Mouse (Mus musculus): ENCODE measurements around the gene Ccdc155.
A peak's percentile ranks its signal among the peaks of the same experiment; 100 is the strongest.
"Not testable (repeated sequence)": the region's sequence is repeated elsewhere in the genome, so short reads cannot be mapped to it uniquely, and the experiment has no call there.

Ccdc155 gene

DNA sequence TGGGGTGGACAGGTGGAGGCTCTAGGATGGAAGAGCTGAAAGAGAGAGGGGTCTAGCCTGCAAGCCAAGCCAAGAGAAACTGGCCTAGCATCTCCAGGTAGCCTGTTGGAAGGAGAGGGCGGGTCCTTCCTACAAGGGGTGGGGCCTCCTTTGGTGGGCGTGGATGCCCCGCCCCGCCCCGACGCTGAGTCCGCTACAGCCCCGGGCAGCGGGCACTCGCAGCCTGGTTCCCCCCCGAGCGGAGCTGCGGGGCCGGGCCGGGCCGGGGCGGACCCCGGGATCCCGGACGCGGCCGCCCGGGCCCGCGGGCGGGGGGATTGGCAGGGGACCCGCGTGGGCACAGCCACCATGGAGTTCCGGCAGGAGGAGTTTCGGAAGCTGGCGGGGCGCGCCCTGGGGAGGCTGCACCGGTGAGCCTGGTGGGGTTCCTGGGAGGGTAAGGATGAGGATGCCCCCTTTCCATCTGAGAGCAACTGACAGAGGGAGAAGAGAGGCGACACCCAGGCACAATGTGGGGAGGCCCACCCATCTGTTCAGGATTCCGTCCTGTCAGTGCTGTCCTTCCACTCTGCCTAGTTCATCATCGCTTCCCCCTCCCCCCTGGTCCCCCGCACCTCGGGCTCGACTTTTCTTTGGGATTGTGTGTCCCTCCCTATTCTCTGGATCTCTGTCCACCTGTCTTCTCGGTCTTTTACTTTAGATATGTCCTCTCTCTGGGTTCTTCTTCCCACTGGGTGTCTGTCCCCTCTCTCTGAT is 40.8 kb downstream of the Ccdc155 start, which contains the start of gene Slc17a7:
Slc17a7 (plus strand) TSS at position 215 of the 756 bp plus-strand sequence.
- DNase-seq (ENCODE audit: low spot score), result no peak

DNA sequence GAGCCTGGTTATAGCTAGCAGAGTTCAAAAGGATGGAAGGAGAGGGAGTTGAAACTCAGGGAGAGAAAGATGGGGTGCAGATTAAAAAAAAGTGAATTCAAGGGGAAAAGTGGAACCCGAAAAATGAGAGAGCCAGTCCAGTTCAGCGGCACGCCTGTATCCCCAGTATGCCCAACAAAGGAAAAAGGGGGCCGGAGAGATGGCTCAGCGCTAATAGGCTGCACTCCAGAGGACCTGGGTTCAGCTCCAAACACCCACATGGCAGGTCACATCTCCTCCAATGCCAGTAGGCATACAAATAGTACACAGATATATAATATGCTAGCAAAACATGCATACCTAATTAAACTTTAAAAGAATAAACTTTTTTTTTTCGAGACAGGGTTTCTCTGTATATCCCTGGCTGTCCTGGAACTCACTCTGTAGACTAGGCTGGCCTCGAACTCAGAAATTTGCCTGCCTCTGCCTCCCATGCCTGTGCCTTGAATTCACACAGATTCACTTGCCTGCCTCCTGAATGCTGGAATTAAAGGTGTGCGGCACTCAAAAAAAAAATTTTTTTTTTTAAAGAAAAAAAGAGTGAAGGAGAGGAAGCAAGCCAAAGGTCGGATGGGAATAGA is 41.6 kb downstream of the Ccdc155 start:
- no peak for DNase-seq (ENCODE audit: low spot score)

- DNase-seq (ENCODE audit: low spot score), result no peak
Measured at GRCm38 (mm10) chr7:45162551-45162950, 42.1 kb downstream of the Ccdc155 start.

DNA sequence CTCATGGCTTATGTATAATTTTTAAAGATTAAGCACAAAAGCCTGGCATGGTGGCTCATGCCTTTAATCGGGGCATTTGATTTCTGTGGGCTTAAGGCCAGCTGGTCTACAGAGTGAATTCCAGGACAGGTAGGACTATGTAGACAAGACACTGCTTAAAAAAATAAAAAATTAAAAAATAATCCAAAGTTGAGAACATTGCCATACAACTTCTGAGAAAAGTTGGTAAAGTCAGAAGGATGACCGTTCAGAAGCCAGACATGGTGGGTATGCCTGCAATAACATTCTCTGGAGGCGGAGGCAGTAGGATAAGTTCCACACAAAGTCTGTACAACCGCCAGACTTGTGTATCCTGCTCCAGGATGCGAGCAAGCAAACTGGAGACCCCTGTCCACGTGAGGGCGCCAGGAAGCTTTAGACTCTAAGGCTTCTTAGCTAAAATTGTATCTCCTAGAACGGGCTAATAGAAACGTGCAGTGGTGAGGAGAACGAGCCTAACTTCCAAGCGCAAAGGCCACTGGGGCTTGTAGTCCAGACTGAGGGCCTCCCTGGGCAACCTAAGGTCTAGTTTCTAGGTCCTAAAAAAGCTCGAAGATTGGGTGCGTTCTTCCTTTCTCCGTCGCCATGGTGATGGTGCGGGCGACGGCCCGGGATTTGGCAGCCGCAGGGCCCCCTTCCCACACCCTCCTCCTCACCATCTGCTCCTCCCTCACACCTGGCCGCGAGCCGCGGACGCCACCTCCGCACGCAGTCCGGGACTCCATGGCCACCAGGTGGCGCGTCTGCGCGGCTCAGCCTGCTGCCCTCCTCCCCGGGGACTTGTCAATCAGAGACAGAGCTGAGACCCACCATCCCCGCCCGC is 42.8 kb downstream of the Ccdc155 start:
- peak; percentile 87 for DNase-seq (ENCODE audit: low spot score)

DNA sequence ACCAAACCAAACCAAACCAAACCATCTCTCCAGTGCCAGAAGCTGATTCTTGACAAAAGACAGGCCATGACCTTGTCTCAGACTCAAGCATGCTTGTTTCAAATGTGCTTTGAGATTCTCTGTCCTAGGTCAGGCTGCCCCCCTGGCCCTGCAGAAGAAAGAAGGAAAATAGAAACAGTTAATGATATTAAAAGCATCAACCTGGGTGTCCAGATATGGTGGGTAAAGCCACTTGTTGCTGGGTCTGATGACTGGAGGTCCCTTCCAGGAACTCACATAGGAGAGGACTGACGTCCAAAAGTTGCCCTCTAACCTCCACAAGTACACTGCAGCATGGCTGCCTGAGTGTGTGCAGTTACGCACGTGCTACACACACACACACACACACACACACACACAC is 43.8 kb downstream of the Ccdc155 start:
- no peak for DNase-seq (ENCODE audit: low spot score)

- DNase-seq (ENCODE audit: low spot score), result no peak
Measured at GRCm38 (mm10) chr7:45160316-45160800, 44.3 kb downstream of the Ccdc155 start.

GRCm38 (mm10) chr7:45158991-45159390 is 45.7 kb downstream of the Ccdc155 start:
- no peak for DNase-seq (ENCODE audit: low spot score)

GRCm38 (mm10) chr7:45157459-45157858 is 47.2 kb downstream of the Ccdc155 start:
- DNase-seq (ENCODE audit: low spot score), result no peak

DNA sequence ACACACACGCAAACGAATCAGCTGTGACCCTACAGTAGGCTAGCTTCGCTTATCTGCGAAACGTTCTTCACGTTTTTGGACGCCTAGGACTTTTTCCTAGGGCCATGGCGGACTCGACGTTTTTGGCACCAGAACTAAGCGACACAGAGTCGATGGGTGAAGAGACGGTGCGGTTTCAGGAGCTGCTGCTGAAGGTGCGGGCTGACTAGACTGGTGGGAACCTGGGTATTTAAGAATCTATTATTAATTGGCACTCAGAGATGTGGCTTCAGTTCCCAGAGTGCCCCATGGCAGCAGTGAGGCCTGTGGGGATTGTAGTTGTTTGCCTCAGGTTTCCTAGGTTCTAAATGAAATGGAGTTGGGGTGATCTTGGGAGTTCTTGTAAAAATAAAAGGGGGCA is 48.5 kb downstream of the Ccdc155 start:
- DNase-seq (ENCODE audit: low spot score), result no peak

DNA sequence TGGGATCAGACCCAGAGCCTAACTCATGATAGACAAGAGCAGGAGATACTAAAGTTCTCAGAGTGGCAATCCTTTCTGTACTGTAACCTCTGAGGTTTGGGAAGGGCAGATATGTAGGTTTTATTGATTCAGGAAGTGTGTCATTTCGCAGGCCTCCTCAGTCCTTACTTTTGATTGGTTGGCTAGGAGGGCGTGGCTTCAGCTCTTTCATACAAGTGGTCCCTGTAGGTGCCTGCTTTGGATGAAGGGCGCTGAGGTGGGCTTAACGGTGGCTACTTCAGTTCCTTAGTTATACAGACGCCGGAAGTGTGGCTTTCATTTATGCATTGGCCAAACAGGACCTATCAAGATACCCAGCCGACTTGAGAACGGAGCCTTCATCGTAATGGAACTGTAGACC is 49.1 kb downstream of the Ccdc155 start:
- no peak for DNase-seq (ENCODE audit: low spot score)

DNA sequence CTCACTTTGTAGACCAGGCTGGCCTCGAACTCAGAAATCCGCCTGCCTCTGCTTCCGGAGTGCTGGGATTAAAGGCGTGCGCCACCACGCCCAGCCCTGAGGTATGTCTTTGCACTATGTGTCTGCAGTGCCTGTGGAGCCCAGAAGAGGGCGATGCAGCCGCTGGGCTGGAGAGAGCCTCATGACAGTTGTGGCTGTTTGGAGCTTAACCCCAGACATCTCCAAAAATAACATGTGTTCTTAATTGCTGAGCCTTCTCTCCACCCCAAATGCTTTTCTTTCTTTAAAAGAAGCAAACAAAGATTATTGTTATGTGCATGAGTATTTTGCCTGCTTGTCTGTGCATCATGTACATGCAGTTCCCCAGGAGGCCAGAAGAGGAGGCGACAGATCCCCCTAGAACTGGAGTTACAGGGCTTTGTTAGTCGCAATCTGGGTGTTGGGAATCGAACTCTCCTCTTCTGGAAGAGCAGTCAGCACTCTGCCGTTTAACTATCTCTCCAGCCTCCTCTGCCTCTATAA is 49.6 kb downstream of the Ccdc155 start:
- peak; percentile 25 for DNase-seq (ENCODE audit: low spot score)

- DNase-seq (ENCODE audit: low spot score), result peak; percentile 98
Measured at GRCm38 (mm10) chr7:45154096-45154992, 50.3 kb downstream of the Ccdc155 start, which contains the start of the genes Pih1d1 and Aldh16a1. Gene Pih1d1, plus strand, starts transcription at chr7:45154303. Gene Aldh16a1, minus strand, starts transcription at chr7:45154584.

DNA sequence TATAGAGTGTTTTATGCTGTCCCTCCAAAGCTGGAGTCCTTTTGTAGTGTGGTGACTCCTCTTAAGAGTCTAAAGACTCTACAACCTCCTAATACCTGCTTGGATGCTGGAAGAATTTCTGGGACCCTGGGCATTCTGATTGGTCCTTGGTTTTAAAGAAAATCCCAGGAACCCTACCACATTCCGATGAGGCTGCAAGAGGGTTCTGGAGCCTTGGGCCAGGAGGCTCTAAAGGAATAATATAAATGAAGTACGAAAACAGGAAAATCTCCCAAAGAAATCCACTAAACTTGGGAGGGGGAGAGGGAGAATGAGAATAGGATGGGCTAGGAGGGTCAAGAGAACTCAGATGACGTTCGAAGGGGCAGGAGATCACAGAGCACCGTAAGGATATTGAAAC is 51.1 kb downstream of the Ccdc155 start:
- no peak for DNase-seq (ENCODE audit: low spot score)

DNA sequence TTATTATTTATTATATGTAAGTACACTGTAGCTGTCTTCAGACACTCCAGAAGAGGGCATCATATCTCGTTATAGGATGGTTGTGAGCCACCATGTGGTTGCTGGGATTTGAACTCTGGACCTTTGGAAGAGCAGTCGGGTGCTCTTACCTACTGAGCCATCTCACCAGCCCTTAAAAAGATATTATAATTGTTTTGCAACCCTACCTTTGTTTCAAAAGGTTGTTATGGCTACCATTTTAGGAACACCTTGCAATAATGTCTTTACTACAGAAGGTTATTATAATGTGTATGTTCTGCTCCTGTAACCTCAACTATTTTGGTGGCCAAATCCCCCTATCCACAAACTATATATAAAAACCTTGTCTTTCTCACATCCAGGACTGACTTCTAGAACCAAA is 51.6 kb downstream of the Ccdc155 start:
- not testable (repeated sequence) for DNase-seq (ENCODE audit: low spot score)

DNA sequence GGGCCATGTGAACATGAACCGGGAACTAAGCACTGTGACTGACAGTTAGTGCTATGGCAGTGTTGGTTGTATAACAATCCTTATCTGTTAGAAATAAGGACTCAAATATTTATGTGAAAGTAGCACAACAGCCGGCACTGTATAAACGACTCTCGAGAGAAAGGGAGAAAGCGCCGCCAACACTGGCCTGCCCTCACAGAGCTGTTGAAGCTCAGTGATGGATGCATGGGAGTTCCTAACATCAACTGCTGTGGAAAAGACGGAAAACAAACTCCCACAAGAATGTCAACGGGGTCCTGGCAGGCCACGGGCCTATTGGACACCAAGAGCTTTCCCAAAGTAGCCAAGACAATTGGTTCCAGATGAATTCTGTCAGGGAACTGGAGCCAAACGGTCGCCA is 53.4 kb downstream of the Ccdc155 start:
- peak; percentile 33 for DNase-seq (ENCODE audit: low spot score)

- no peak for DNase-seq (ENCODE audit: low spot score)
Measured at GRCm38 (mm10) chr7:45150321-45150720, 54.4 kb downstream of the Ccdc155 start.

GRCm38 (mm10) chr7:45149545-45149944 is 55.1 kb downstream of the Ccdc155 start:
- DNase-seq (ENCODE audit: low spot score), result no peak

- DNase-seq (ENCODE audit: low spot score), result no peak
Measured at GRCm38 (mm10) chr7:45148534-45149098, 56.1 kb downstream of the Ccdc155 start.

- DNase-seq (ENCODE audit: low spot score), result no peak
Measured at GRCm38 (mm10) chr7:45147899-45148298, 56.8 kb downstream of the Ccdc155 start.

DNA sequence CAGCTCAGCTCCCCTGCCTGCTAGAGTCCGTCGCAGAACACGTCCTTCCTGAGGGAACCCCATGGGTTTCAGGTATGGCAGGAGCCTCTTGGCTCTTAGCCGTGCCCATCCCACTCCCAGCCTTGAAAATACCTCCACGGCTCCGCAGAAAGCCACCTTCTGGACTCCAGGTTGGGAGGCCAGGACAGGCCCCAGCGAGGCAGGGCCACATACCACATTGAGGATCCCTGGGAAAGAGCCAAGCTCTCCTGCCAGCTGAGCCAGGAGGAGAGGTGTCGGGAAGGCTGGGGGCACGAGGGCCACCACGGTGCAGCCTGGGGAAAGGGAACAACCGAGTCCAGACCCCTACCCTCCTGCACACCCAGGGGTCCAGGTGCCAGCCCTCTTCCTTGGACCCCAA is 57.4 kb downstream of the Ccdc155 start:
- no peak for DNase-seq (ENCODE audit: low spot score)

DNA sequence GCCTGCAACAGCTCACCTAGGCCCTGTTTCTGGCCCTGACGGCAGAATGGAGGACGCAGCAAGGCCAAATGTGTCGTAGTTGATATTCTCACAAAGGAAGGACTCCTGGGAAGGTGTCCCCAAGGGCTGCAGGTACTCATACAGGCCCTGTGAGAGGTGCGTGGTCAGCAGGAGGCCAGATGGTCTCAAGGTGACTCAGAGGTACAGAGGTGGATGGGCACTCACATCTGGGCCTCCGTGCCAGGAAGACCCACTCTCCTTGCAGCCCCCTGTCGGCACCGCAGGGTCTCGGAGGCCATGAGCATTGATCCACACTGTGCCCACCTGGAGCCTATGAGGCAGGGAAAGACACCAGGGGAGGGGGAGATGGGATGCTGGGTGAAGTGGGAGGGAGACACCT is 59.2 kb downstream of the Ccdc155 start:
- DNase-seq (ENCODE audit: low spot score), result no peak
